Mouse (Mus musculus): Measurements from ENCODE around the gene Tmem141.

Gene Tmem141

DNA sequence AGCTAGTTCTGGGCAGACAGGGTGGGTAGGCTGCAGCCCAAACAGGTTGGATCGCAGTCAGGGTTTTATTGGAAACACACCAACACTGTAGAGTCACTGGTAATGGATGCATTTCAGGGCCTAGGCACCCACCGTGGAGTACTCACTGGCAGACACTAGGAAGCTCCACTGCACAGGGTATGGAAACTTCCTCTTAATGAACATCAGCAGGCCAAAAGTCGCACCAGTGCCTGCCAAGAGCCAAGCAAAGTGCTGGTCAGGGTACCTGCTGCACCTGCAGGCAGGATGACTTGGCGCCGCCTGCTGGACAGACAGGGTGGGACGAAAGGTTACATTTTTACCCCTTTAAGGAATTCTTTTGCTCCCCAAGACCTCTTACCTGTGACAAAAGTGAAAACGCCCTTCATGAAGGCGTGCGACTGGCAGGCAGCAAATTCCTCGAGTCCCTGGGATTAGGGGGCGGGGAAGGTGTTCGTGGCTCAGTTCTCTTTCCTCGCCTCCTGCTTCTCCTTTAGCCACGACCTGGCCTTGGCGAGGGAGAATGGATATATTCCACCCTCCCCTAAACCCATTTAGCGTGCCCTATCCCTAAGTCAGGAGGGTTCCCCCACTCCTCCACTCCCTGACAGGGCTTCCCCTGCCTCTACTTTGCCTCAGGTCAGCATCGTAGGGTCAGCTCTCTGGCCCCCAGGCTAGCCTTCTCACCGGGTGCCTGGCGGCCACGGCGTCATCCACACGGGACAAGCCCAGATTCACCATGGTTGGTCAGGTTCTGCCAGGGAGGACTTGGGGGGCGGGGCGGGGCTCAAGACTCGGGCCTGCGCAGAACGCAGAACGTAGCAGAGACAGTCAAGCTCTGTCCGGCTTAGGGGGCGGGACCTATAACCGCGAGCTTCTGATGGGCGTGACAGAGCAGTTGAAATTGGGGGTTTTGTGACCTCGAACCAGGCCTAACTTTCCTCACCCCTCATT is at the start of gene Tmem141:
TSS of gene Tmem141 (minus strand) at position 777 of the 972 bp plus-strand sequence.
- DNase-seq (ENCODE audit: low spot score), result peak; percentile 92

DNA sequence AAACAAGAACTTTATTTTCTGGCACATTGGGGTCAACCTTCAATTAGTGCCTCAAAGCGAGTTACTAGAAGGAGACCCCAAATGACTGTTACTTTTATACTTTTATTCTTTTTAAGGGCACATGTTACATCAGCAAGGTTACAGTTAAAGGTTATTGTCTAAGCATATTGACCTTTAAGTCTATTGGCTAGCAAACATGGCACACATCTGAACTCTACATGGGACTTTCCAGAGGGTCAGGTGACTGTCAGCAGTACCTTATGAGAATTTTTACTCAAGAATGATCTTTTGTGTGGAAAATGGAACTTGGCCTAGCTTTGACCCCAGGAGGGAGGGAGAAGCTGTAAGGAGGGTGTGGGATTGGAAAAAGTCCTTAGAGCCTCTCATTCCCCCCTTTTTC is 44.7 kb upstream of the Tmem141 start:
- DNase-seq (ENCODE audit: low spot score), result no peak

DNA sequence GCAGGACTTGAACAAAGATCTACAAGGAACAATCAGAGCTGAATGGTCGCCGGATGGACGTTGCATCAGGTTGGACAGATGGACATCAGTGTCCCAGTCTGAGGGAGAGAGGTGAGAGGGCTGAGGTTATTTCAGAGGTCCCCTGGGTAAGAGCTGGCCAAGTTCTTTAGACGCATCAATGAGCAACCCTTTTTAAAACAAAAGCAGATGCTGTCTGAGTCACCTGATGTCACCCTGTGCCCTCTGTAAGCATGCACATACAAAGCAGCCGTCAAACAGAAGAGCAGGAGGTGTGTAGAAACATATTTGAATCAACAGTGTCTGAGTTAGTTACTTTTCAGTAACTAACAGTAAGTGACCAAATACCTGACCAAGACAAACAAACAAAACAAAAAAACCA is 42.3 kb upstream of the Tmem141 start:
- DNase-seq (ENCODE audit: low spot score), result no peak

DNA sequence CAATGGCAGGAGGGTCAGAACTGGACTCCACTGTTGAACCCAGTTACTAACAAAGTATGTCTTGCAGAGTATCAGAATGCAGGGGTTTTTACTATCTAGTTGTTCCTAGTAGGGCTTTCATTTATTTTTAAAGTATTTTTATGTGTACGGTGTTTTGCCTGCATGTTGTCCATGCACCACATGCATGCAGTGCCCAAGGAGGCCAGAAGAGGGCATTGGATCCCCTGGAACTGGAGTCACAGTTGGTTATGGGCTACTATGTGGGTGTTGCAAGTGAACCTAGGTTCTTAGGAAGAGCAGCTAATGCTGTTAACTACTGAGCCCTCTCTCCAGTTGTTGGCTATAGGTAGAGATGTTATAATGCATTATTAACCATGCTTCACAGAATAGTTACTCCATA is 41.7 kb upstream of the Tmem141 start:
- peak; percentile 17 for DNase-seq (ENCODE audit: low spot score)

DNA sequence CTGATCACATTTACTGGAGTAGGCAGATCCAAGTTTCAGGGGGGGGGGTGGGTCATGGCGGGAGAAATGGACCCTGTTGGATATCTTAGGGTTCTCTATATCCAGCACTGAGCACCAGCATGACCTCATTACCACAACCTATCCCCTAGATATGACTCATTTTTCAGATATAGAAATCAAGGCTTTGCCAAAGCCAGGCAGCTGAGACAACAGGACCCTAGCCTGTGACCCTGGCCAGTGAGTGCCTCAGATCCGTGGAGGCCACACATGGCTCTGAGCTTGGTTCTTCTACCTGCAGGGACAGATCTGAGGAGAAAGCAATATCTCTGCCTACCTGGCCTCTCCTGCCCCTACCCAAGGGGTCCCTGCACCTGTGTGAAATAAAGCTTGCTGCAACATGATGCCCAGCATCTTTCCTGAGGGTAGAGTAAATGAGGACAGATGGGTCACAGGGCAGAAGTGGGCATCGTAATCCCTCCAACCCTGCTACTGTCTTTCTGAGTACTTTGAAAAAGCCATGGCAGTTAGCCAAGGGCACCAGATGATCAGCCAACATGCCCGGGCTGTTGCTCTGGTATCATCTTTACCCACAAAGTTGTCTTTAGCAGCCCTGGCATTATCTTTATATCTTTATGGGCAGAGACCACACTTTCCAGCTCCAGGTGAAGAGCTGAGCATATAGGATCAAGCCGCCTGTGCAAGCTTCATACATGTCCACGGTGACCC is 39.6 kb upstream of the Tmem141 start:
- DNase-seq (ENCODE audit: low spot score), result no peak

DNA sequence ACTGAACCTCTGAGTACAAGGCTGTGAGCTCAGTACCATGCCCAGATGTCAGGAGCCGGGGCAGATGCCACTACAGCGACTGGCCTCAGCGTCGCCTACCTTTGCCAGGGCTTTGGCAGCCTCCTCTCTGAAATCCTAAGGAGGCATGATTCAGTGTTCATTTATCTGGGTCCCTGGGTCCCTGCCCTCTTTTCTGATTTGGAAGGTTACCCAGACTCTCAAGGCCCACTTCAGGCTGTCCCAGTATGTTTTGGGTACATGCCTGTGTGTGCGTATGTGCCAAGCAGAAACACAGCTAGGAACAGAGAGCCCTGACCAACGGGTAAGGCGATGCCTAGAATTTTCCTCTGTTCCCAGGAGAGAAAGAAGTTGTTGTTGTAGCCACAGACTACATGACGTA is 38.5 kb upstream of the Tmem141 start:
- no peak for DNase-seq (ENCODE audit: low spot score)

DNA sequence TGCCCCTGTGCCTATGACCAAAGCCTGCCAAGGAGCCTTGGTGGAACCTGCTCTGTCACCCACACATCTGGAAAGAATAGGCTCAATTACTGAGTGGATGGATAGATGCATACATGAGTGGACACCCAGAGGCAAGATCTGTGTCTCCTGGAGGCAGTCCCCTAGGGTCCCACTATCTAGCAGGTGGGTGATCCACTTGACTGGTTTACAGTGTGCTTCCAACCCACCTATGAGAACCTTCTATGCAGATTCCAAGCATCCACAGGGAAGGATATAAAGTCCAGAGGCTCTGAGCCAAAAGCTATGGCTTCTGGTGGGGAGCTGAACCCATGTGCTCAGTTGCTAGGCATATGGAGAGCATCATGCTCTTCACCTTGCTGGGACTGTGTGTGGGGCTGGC is 35.8 kb upstream of the Tmem141 start, which contains the start of gene Lcn5:
TSS of gene Lcn5 (plus strand) at position 301 of the 400 bp plus-strand sequence.
- no peak for DNase-seq (ENCODE audit: low spot score)

DNA sequence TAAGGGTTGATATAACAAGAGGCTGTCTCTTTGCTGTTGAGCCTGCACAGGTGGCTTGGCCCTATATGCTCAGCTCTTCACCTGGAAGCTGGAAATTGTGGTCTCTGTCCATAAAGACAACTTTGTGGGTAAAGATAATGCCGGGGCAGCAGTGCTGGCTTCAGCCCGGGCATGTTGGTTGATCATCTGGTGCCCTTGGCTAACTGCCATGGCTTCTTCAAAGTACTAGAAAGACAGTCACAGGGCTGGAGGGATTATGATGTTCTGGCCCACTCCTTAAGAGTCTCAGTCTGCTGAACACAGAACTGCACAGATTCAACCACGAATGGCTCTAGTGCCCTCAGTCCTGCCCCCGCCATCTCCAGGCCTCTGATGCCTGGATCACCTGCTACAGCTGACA is 35.4 kb upstream of the Tmem141 start:
- DNase-seq (ENCODE audit: low spot score), result no peak

DNA sequence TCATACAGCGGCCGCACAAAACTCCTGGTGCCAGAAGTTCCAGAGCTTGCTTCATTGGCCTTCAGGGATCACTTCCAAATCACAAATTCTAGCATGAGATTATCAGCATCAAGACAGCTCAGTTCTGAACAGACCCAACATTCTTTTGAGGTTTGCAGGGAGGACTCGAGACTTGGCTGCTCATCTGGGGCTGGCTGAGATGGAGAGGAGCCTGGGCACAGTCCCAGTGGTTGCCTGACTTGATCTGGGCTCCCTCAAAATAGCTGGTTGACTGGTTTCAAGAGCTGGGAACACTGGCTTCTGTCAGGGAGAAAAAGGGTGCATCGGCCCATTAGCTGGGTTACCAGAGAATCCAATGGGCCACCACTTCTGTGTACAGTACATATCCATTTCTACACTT is 34.9 kb upstream of the Tmem141 start:
- DNase-seq (ENCODE audit: low spot score), result peak; percentile 30

DNA sequence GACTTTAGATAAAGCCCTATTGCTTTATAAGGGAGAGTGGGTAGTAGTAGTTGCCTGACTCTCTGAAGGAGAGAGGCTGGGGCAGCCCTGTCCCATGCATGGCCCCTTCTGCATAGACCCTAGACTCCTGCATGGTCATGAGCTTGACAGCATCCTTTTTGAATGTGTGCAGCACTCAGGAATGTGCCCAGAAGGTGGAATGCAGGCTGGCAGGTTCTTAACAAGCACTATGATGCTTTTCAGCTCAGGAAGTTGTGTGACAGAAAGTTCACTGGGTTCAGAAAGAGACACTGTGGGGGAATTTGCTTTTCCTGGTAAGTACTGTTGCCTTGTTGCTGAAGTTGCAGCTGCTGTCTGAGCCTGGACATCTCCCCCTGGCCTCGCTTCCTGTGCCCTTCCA is 32.7 kb upstream of the Tmem141 start:
- peak; percentile 11 for DNase-seq (ENCODE audit: low spot score)

DNA sequence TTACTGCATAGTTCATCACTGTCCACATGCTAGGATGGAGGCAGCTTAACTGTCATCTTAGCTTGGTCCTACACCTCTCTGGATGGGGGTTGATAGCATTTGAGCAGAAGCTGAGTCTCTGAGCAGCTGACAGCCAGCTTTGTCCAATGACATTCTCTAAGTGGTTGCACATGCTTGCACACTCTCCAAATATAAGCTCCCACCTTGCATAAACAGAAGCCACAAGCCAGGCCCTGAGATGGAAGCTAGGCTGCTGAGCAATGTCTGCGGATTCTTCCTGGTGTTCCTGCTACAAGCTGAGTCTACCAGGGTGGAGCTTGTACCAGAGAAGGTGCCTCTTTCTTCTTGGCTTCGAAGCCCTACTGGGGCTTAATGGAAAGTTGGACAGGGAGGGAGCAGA is 31.1 kb upstream of the Tmem141 start, which contains the start of gene Lcn8:
TSS of gene Lcn8 (plus strand) at position 219 of the 400 bp plus-strand sequence.
- no peak for DNase-seq (ENCODE audit: low spot score)

DNA sequence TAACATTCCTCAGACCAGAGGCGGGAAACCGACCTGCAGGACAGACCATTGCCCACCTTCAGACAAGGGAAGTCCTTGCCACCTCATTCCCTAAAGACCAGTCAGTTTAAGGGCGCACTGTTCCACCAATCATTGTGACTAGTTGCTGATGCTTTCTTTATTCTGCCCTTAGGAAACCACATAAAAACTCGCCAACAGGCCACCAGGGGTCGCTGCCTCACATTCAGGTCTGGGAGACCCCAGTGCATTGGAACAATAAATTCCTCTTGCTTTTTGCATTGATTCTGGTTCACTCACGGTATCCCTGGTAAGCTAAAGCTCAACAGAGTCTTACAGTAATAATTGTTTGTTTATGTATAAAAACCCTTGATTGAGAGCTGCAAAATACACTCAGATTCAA is 18.1 kb upstream of the Tmem141 start:
- DNase-seq (ENCODE audit: low spot score), result no peak

DNA sequence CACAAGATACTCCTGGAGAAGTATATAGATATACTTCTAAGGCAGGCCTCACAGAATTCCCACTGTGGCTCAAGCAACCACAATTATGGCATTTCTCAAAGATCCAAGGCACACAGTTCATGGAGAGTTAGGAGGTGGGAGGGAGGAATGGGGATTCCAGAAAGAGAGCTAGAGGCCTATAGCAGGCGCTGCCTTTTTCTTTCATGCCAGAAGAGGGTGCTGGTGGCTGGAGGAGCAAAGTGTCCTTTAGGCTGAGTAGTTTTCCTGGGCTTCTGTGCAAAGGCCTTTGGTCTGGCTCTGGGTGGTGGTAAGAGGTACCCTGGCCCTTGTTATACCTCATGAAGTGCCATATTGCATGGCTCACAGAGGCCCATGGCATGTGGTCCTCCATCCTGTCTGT is 12.2 kb upstream of the Tmem141 start:
- DNase-seq (ENCODE audit: low spot score), result no peak

DNA sequence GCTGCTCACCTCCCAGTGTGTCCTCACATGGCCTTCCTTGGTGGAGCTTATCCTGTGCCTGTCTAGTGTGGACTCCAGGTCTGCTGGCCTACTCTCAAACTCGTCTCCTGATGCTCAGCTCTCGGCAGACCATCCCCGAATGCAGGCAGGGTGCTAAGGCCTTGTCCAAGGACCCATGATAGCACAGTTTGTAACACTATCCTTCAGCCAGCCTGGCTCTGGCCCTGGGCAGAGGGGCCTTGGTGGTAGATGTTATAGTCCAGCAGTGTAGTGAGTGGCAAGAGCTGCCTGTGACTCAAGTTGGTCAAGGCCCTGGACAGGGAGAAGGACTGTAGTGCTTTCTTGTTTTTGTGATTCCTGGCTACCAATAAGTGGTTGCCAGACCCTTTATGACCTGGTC is 11.8 kb upstream of the Tmem141 start:
- no peak for DNase-seq (ENCODE audit: low spot score)

DNA sequence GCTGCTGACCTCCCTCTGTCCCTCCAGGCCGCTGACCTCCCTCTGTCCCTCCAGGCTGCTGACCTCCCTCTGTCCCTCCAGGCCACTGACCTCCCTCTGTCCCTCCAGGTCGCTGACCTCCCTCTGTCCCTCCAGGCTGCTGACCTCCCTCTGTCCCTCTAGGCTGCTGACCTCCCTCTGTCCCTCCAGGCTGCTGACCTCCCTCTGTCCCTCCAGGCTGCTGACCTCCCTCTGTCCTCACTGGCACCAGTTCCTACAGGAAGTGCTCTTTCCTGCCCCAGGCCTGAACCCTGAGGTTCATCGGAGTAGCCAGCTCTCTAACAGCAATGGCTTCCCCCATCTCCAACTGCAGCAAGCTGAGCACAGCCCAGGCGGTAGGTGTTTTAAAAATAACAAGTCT is 6.9 kb upstream of the Tmem141 start:
- DNase-seq (ENCODE audit: low spot score), result no peak

DNA sequence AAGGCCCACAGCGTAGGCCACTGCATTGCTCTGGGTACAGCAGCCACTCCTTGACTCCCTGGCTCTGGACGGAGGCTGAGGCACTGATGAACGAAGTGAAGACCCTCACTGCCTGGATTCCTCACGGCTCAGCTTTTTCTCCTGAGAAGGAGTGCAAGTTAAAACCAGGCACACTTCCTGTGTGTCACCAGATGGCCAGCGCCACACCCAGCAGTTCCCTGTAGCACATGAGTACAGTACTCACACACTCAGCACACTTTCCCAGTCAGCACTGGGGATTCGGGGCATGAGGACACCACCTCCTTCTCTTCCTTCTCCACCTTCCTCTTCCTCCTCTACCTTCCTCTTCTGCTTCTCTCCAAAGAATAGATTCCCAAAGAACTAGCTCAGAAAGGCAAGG is 6.0 kb upstream of the Tmem141 start, which contains the start of gene Fcna:
TSS of gene Fcna (minus strand) at position 220 of the 400 bp plus-strand sequence.
- DNase-seq (ENCODE audit: low spot score), result no peak

DNA sequence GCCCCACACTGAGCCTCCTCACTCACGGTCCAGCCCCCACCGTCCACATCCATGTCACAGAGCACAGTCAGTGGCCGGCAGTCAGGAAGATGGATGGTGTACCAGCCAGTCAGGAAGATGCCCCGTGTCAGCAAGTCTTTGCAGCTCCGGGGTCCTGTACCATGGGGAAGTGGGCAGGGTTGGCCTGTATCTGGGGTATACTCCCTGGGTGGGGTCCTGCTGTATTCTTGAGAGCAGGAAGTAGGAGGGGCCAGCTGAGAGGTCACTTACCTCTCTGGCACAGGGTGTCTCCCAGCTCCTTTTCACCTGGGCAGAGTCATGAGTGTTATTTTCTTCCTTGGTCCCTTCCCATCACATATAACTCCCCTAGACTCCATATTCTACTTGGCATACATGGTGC is 4.2 kb upstream of the Tmem141 start:
- DNase-seq (ENCODE audit: low spot score), result no peak

DNA sequence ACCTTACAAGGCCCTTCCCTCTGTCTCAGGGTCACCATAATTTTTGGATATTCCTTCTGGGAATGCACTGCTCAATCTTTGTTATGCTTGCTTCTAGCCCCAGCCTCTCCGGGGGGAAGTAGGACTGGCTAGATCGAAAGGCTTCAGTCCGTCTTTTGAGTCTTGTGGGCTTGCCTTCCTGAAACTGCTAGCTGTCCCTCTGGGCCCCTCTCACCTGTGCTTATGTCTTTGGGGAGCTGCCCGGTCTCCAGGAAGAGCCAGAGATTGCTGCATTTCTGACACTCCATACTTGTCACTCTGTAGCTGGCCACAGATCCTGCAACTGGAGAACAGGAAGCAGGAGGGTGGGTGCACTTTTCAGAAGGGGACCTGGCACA is 965 bp downstream of the Tmem141 start:
- DNase-seq (ENCODE audit: low spot score), result no peak

DNA sequence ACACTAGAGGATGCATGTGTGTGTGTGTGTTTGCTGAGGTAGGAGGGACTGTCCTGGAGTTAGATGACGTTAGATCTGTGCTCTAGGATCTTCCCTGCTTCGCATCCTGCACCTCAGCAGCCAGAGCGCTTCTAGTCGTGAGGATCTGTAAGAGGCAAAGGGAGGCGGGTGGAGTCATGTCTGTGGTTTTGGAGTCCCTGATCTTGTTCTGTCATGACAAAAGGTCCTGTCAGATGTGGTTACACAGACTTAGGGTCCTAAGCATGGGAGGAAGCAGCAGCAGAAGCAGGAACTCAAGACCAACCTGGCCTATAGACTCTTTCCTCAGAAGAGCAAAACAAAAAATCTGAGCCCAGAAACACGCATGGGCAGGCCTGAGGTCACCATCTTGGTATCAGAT is 1.4 kb downstream of the Tmem141 start:
- no peak for DNase-seq (ENCODE audit: low spot score)

DNA sequence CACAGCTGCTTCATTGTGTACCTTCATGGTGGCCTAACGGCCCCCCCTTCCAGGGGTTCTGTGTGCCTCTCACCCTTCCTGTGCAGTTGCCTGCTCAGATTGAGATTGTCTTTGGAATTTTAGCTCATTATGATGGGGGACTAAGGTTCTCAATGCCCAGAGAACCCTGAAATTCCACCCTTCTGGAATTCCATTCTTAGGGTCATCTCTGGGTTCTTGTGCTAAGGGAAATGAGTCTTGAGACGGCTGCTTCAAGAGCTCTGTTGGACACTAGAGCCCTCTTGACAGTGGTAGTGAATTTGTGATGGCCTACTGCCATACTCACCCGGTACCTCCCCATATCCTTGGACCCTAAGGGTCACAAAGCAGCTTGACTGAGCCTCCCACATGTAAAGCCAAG is 4.2 kb downstream of the Tmem141 start, which contains the start of gene Ccdc183:
TSS of gene Ccdc183 (minus strand) at position 101 of the 400 bp plus-strand sequence.
- DNase-seq (ENCODE audit: low spot score), result no peak

DNA sequence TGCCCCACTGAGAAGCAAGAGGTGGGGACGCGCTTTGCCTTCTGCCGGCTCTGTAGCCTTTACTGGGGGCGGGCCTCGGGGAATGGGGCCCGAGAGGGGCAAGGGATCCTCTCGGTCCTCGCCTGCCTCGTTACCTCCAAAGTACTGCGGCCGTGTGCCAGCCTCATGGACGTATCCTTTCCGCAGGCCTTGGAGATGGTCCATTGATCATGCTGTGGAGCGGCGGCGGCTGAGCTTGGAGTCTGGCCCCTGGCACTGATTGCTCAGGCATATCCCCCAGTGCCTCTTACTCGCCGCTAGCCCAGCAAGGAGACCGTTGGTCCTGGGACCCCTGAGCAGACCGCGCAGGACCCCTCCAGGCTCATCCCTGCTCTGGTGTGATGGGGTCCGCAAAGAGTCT is 5.4 kb downstream of the Tmem141 start:
- DNase-seq (ENCODE audit: low spot score), result no peak

DNA sequence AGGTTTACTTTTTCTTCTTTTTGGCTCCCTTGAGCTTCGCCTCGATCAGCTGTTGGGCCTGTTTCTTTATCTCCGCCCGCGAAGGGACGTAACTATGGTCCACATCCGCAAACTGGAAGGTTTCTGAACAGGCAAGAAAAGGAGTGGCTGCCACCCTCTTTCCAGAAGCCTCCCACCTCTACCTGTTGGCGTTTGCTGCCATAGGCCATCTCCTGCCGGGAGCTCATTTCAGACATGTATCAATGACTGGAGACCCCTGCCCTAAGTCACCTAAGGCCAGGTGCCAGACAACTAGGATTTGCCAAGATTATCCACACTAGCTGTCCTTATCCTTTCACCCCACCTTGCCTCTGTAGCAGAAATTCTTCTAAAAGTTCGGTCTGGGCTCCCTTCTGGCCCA is 13.1 kb downstream of the Tmem141 start:
- no peak for DNase-seq (ENCODE audit: low spot score)
